Mouse (Mus musculus) inflammation-experienced regulatory T-cells, adult 16 weeks (primary cell): ENCODE measurements around the gene Ccr7. TPM values are rescaled to one million over a fixed set of nuclear protein-coding genes. Genes with fewer than 3 reads are reported as not detected.

Experiments
- polyA plus RNA-seq: library from polyadenylated mRNA; unstranded; fragments of 100-300 nt; shearing (Covaris generic); gene quantifications from one replicate; pipeline ENCODE4 v1.2.1, GENCODE M21; 2017

Gene Ccr7
- 398 TPM for polyA plus RNA-seq

DNA sequence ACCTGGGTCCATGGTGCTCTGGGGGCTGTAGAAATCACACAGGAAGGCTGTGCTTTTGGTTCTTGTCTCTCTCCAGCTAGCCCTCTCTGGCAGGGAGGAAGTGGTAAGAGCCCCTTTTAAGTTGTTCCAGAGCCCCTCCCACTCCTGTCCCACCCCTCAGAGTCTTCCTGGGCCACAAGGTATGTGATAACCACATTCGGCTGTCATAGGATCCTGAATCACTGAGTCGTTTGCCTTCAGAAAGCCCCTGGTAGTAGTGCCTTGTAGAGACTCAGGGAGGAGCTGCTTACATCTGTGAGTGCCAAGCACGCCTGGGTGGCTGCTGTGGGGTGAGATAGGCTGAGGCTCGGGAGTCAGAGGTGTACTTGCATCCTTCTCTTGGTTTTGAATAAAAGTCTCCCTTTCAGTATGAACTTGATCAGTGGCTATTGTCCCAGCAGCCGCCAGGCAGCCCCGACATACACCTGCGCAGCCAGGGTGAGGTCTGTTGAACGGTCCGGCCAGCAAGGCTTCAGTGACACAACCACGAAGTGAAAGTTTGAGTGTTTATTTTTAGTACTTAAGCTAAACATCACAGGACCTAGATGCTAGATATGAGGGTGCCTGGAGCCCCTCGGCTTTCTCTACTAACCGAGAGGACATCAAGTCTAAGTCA is at the start of gene Ccr7:
Gene Ccr7, minus strand, starts transcription at position 91 of the 655 bp plus-strand sequence.

Other genes starting within 250 kb of the Ccr7 start
- gene Cdc6, start 247.3 kb downstream of the Ccr7 start, polyA plus RNA-seq, result 6.9 TPM
- 45.5 TPM for gene Rara, start 227.3 kb downstream of the Ccr7 start, polyA plus RNA-seq
- not detected for gene Gjd3, start 172.1 kb downstream of the Ccr7 start, polyA plus RNA-seq
- gene Top2a, start 130.9 kb downstream of the Ccr7 start, polyA plus RNA-seq, result 29.5 TPM
- 34.6 TPM for gene Igfbp4, start 113.8 kb downstream of the Ccr7 start, polyA plus RNA-seq
- gene Tns4, start 65.8 kb downstream of the Ccr7 start, polyA plus RNA-seq, result not detected
- 225 TPM for gene Smarce1, start 75.9 kb upstream of the Ccr7 start, polyA plus RNA-seq
- gene Krt222, start 89.0 kb upstream of the Ccr7 start, polyA plus RNA-seq, result 2.2 TPM
- gene Krt24, start 130.2 kb upstream of the Ccr7 start, polyA plus RNA-seq, result not detected
- gene Krt25, start 167.9 kb upstream of the Ccr7 start, polyA plus RNA-seq, result not detected
- not detected for gene Krt26, start 182.9 kb upstream of the Ccr7 start, polyA plus RNA-seq
- gene Krt27, start 196.0 kb upstream of the Ccr7 start, polyA plus RNA-seq, result not detected
- not detected for gene Krt28, start 219.8 kb upstream of the Ccr7 start, polyA plus RNA-seq
- gene Krt10, start 234.3 kb upstream of the Ccr7 start, polyA plus RNA-seq, result 21.7 TPM